Mouse (Mus musculus) brain, embryonic 14.5 days (tissue): ENCODE results near the gene Pitpnc1.

Source experiments
- CTCF ChIP-seq: fragments of 200-500 bp; IDR thresholded peaks from 2 replicates; pipeline ENCODE4 v1.5.1; 2012; ENCODE audit warnings: inconsistent platforms, mild to moderate bottlenecking, moderate library complexity, borderline replicate concordance; ENCODE audit not compliant: insufficient read depth, insufficient read length; ENCODE audit errors: extremely low read depth
- POLR2A ChIP-seq: fragments of 200-500 bp; IDR thresholded peaks from 2 replicates; pipeline ENCODE4 v1.6.1; 2012; ENCODE audit warnings: mild to moderate bottlenecking, inconsistent platforms, borderline replicate concordance; ENCODE audit not compliant: poor library complexity, insufficient read depth, insufficient read length, severe bottlenecking; ENCODE audit errors: extremely low read depth

- TF ChIP-seq CTCF (no peak), POLR2A (no peak)
Observed at GRCm38 (mm10) chr11:107226431-107226830, 244.1 kb downstream of the Pitpnc1 start.
